Mouse (Mus musculus) CH12.LX (cell line): ENCODE measurements around the gene Adi1. TPM values are rescaled to one million over a fixed set of nuclear protein-coding genes. Genes with fewer than 3 reads are reported as not detected.

Source experiments
- DNase-seq: peaks from one replicate; pipeline ENCODE4 v3.0.0-alpha.2; 2013; ENCODE audit errors: extremely low read depth
- H3K27ac ChIP-seq: 2 replicates; pipeline ENCODE4 v1.5.1; 2012; ENCODE audit warnings: low read depth, mild to moderate bottlenecking, control low read depth, moderate library complexity; ENCODE audit not compliant: insufficient read depth
- H3K27me3 ChIP-seq: replicated peaks from 2 replicates; pipeline ENCODE3; 2012; ENCODE audit warnings: inconsistent platforms
- H3K36me3 ChIP-seq, 2 experiments: replicated peaks in 1 of 2; 2 replicates each; pipeline versions ENCODE3 to v1.6.1; 2012; ENCODE audit warnings: inconsistent platforms in 1 of 2, low read length in 1 of 2, mild to moderate bottlenecking in 1 of 2, mixed read lengths in 1 of 2, moderate library complexity in 1 of 2; ENCODE audit not compliant: control insufficient read depth in 1 of 2, insufficient read depth in 1 of 2
- H3K4me1 ChIP-seq, 2 experiments: 2 replicates each; pipeline ENCODE4 v1.6.1; 2012; ENCODE audit warnings: inconsistent platforms in 1 of 2, moderate library complexity in 1 of 2; ENCODE audit not compliant: insufficient read depth in 2 of 2, control insufficient read depth in 1 of 2
- H3K4me2 ChIP-seq: 2 replicates; pipeline ENCODE4 v1.6.1; 2012; ENCODE audit warnings: low read depth, mild to moderate bottlenecking, control low read depth; ENCODE audit not compliant: poor library complexity, insufficient read depth, severe bottlenecking
- H3K4me3 ChIP-seq, 3 experiments: fragments of 150-350 bp in 1 of 3; sonication (generic) in 1 of 3; replicated peaks in 1 of 3; 2 replicates each; pipeline versions ENCODE3 to v1.5.1; 2011 to 2012; ENCODE audit warnings: low read depth in 2 of 3, low read length in 2 of 3, mild to moderate bottlenecking in 2 of 3, moderate library complexity in 2 of 3, control low read depth in 1 of 3, improper control_type of control experiment in 1 of 3, inconsistent platforms in 1 of 3, mixed read lengths in 1 of 3; ENCODE audit not compliant: poor library complexity in 1 of 3
- H3K79me2 ChIP-seq: replicated peaks from 2 replicates; pipeline ENCODE4 v1.6.1; 2012; ENCODE audit warnings: mild to moderate bottlenecking, moderate library complexity; ENCODE audit not compliant: control insufficient read depth, poor library complexity, insufficient read depth, severe bottlenecking; ENCODE audit errors: extremely low read depth
- H3K9ac ChIP-seq: 2 replicates; pipeline ENCODE4 v1.6.1; 2012; ENCODE audit warnings: low read depth, mild to moderate bottlenecking, control low read depth, moderate library complexity; ENCODE audit not compliant: insufficient read depth
- H3K9me3 ChIP-seq: replicated peaks from 2 replicates; pipeline ENCODE3; 2012; ENCODE audit warnings: low read length, inconsistent platforms, mixed read lengths
- BHLHE40 ChIP-seq: IDR thresholded peaks from 2 replicates; pipeline ENCODE4 v1.6.1; 2011; ENCODE audit warnings: mild to moderate bottlenecking, low read depth, low read length, improper control_type of control experiment
- CHD1 ChIP-seq: IDR thresholded peaks from 2 replicates; pipeline ENCODE4 v1.6.1; 2012; ENCODE audit warnings: low read depth, low read length, improper control_type of control experiment, inconsistent platforms
- CHD2 ChIP-seq: IDR thresholded peaks from 2 replicates; pipeline ENCODE4 v1.6.1; 2011; ENCODE audit warnings: low read length, improper control_type of control experiment
- ETS1 ChIP-seq: conservative IDR thresholded peaks from 2 replicates; pipeline ENCODE4 v1.6.1; 2012; ENCODE audit warnings: low read depth, mild to moderate bottlenecking, inconsistent platforms, low read length, improper control_type of control experiment, moderate library complexity
- GABPA ChIP-seq: IDR thresholded peaks from 2 replicates; pipeline ENCODE4 v1.6.1; 2012; ENCODE audit warnings: low read depth, low read length, improper control_type of control experiment, inconsistent platforms; ENCODE audit not compliant: insufficient replicate concordance
- JUND ChIP-seq: conservative IDR thresholded peaks from 2 replicates; pipeline ENCODE4 v1.6.1; 2011; ENCODE audit warnings: low read depth, low read length, improper control_type of control experiment
- MAX ChIP-seq: IDR thresholded peaks from 2 replicates; pipeline ENCODE4 v1.6.1; 2011; ENCODE audit warnings: low read length, improper control_type of control experiment
- MEF2A ChIP-seq: IDR thresholded peaks from 2 replicates; pipeline ENCODE4 v1.6.1; 2014; ENCODE audit warnings: low read depth, mild to moderate bottlenecking, inconsistent platforms, low read length, improper control_type of control experiment, borderline replicate concordance
- MXI1 ChIP-seq: IDR thresholded peaks from 2 replicates; pipeline ENCODE4 v1.6.1; 2011; ENCODE audit warnings: mild to moderate bottlenecking, low read depth, low read length, improper control_type of control experiment
- NELFE ChIP-seq: IDR thresholded peaks from 2 replicates; pipeline ENCODE4 v1.6.1; 2011; ENCODE audit warnings: low read depth, low read length, improper control_type of control experiment
- NRF1 ChIP-seq: IDR thresholded peaks from 2 replicates; pipeline ENCODE4 v1.6.1; 2014; ENCODE audit warnings: low read depth, mild to moderate bottlenecking, inconsistent platforms, low read length, improper control_type of control experiment, moderate library complexity
- POLR2A ChIP-seq: IDR thresholded peaks from 2 replicates; pipeline ENCODE4 v1.6.1; 2011; ENCODE audit warnings: low read depth, mild to moderate bottlenecking, improper control_type of control experiment, low read length
- POLR2AphosphoS2 ChIP-seq: IDR thresholded peaks from 2 replicates; pipeline ENCODE4 v1.6.1; 2011; ENCODE audit warnings: low read depth, low read length, improper control_type of control experiment
- RCOR1 ChIP-seq: conservative IDR thresholded peaks from 2 replicates; pipeline ENCODE4 v1.6.1; 2012; ENCODE audit warnings: low read depth, mild to moderate bottlenecking, inconsistent platforms, low read length, improper control_type of control experiment
- SIN3A ChIP-seq: IDR thresholded peaks from 2 replicates; pipeline ENCODE4 v1.6.1; 2012; ENCODE audit warnings: low read length, improper control_type of control experiment, inconsistent platforms
- SMC3 ChIP-seq: IDR thresholded peaks from 2 replicates; pipeline ENCODE4 v1.6.1; 2011; ENCODE audit warnings: low read depth, low read length, improper control_type of control experiment
- TBP ChIP-seq: conservative IDR thresholded peaks from 2 replicates; pipeline ENCODE4 v1.6.1; 2011; ENCODE audit warnings: low read depth, low read length, improper control_type of control experiment
- TCF12 ChIP-seq: IDR thresholded peaks from 2 replicates; pipeline ENCODE4 v1.6.1; 2014; ENCODE audit warnings: low read depth, mild to moderate bottlenecking, inconsistent platforms, low read length, improper control_type of control experiment
- UBTF ChIP-seq: IDR thresholded peaks from 2 replicates; pipeline ENCODE4 v1.6.1; 2012; ENCODE audit warnings: low read depth, mild to moderate bottlenecking, inconsistent platforms, low read length, improper control_type of control experiment, moderate library complexity
- USF2 ChIP-seq: conservative IDR thresholded peaks from 2 replicates; pipeline ENCODE4 v1.6.1; 2011; ENCODE audit warnings: low read depth, low read length, improper control_type of control experiment
- ZMIZ1 ChIP-seq: IDR thresholded peaks from 2 replicates; pipeline ENCODE4 v1.6.1; 2012; ENCODE audit warnings: low read depth, mild to moderate bottlenecking, inconsistent platforms, low read length, improper control_type of control experiment
- ZNF384 ChIP-seq: IDR thresholded peaks from 2 replicates; pipeline ENCODE4 v1.6.1; 2012; ENCODE audit warnings: low read depth, low read length, improper control_type of control experiment, inconsistent platforms
- dilution Hi-C: fragments of 300-500 bp; cut with MboI; formaldehyde crosslinking; loops from 2 replicates; pipeline ENCODE4 v1.14.3; 2020; ENCODE audit warnings: low sequenced_read_pairs; ENCODE audit not compliant: extremely low pct_unique_long_range_greater_than_20kb, extremely low pct_ligation_motif_present
- in situ Hi-C: fragments of 300-500 bp; cut with MboI; formaldehyde crosslinking; loops from 3 replicates; pipeline ENCODE4 v1.14.3; 2019; ENCODE audit warnings: low sequenced_read_pairs, low pct_ligation_motif_present, low pct_unique_long_range_greater_than_20kb, mixed read lengths
- polyA plus RNA-seq: library from polyadenylated mRNA; unstranded; fragments of >175 nt; gene quantifications from 2 replicates; pipeline ENCODE4 v1.2.1, GENCODE M21; 2012; ENCODE audit warnings: low read depth; ENCODE audit not compliant: insufficient read length
- total RNA-seq, 2 experiments: library from RNA; depleted of rRNA; stranded (reverse); fragments of 300-350 nt in 1 of 2; fragments of >200 nt in 1 of 2; gene quantifications; 2 replicates each; pipeline ENCODE4 v1.2.3; 2012 to 2014

Adi1 gene
- total and polyA plus RNA-seq, 3 experiments = 27.7 to 58.3 (median 37.5) TPM

DNA sequence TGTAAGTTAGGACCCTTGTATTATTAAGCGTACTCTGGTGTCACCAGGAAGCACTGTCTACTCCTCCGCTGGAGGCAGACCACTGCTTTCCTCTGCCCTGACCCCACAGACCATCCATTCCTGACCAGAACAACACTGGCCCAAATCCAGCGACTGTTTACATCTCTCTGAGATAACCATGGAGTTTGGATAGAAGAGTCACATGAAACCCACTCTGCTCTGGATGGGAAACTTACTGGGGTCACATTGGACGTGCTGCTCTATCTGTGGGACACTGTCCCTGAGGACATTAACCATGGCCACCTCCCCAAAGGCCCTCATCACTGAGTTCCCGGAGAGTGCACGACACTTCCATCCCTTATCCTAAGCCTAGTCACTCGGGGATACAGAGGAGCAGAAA is 49.6 kb upstream of the Adi1 start:
- in situ Hi-C loops (no loop called here), dilution Hi-C loops (no loop called here)
- no peaks in the 10 kb centered on the region for H3K79me2 ChIP-seq
- H3K9me3 ChIP-seq = no peaks in the 10 kb centered on the region
- H3K4me1 ChIP-seq = peaks cover 3 to 26% of the 10 kb centered on the region in 2 experiments; a peak in 3 of 4 replicates
- H3K9ac ChIP-seq = no peak overlapping the region
- TF ChIP-seq JUND = no peak
- TF ChIP-seq BHLHE40 = no peak
- TF ChIP-seq TBP = no peak
- TF ChIP-seq GABPA = no peak
- no peak for TF ChIP-seq RCOR1
- TF ChIP-seq UBTF = no peak
- TF ChIP-seq NELFE = no peak
- TF ChIP-seq SIN3A = no peak
- no peak for TF ChIP-seq POLR2AphosphoS2
- TF ChIP-seq CHD2 = no peak
- no peak for TF ChIP-seq MXI1
- no peak for TF ChIP-seq ZMIZ1
- no peak for TF ChIP-seq ETS1
- TF ChIP-seq CHD1 = no peak
- no peak for TF ChIP-seq TCF12
- TF ChIP-seq SMC3 = no peak
- no peak for TF ChIP-seq MEF2A
- TF ChIP-seq NRF1 = no peak
- no peak overlapping the region for H3K4me2 ChIP-seq
- no peak overlapping the region for H3K4me3 ChIP-seq
- H3K27ac ChIP-seq = no peak overlapping the region
- peaks cover 19 to 25% of the 10 kb centered on the region in 2 experiments for H3K36me3 ChIP-seq
- H3K27me3 ChIP-seq = peaks cover 18% of the 10 kb centered on the region
- DNase-seq = no peak

DNA sequence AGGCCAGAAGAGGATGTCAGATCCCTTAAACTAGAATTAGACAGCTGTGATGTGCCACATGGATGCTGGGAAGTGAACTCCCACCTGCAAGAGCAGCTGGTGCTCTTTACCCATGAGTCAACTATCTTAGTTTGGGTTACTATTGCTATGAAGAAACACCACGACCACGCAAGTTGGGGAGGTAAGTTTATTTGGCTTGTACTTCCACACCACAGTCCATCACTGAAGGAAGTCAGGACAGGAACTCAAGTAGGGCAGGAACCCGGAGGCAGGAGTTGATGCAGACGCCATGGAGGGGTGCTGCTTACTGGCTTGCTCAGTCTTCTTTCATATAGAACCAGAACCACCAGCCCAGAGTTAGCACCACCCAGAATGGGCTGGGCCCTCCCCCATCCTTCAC is 47.9 kb upstream of the Adi1 start:
- no peak overlapping the region for H3K4me2 ChIP-seq
- H3K4me3 ChIP-seq = no peak overlapping the region
- no peak overlapping the region for H3K9ac ChIP-seq
- no peaks in the 10 kb centered on the region for H3K9me3 ChIP-seq
- in situ Hi-C loops (no loop called here), dilution Hi-C loops (no loop called here)
- TF ChIP-seq NRF1 = no peak
- peak; percentile 22; the same call in 1 of the 2 replicates for TF ChIP-seq POLR2A
- TF ChIP-seq MAX = no peak
- no peak for TF ChIP-seq USF2
- TF ChIP-seq ZNF384 = no peak
- no peak for DNase-seq
- no peaks in the 10 kb centered on the region for H3K79me2 ChIP-seq
- peaks cover 3 to 39% of the 10 kb centered on the region in 2 experiments; a peak in 3 of 4 replicates for H3K4me1 ChIP-seq
- peaks cover 5% of the 10 kb centered on the region for H3K27me3 ChIP-seq
- no peak overlapping the region for H3K27ac ChIP-seq
- peaks cover 35 to 42% of the 10 kb centered on the region in 2 experiments for H3K36me3 ChIP-seq
